Mouse (Mus musculus) embryonic fibroblast, embryonic 13.5 days (primary cell): ENCODE measurements around the gene Slc30a6.

Experiments used
- CTCF ChIP-seq: IDR thresholded peaks from 2 replicates; pipeline ENCODE4 v1.5.1; 2011; ENCODE audit warnings: mild to moderate bottlenecking, control low read depth, low read length, moderate library complexity, borderline replicate concordance; ENCODE audit not compliant: insufficient read depth
- POLR2A ChIP-seq: IDR thresholded peaks from 2 replicates; pipeline ENCODE4 v1.6.1; 2011; ENCODE audit warnings: low read depth, mild to moderate bottlenecking, control low read depth, low read length, moderate library complexity

DNA sequence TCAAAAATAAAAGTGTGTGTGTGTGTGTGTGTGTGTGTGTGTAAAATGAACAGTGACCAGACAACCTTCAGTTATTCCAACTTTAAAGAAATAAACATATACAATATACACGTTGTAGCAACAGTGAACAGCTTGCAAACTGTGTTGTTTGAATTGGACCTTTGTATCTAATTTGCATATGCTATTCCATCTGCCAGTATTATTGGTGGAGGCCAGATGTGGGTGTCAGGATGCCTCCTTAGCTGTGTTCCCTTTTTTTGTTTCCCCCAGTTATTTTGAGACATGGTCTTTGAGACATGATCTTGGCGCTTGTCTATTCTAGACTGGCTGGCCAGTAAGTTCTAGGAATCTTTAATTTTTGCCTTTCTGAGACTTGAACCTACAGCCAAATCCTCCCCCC, 1.8 kb downstream of the Slc30a6 start:
- TF ChIP-seq CTCF = no peak
- no peak for TF ChIP-seq POLR2A
